Mouse (Mus musculus): ENCODE measurements around the gene Sun2.

The Sun2 gene

GRCm38 (mm10) chr15:79744742-79745141, 2.4 kb upstream of the Sun2 start:
- ChIA-PET POLR2A (interaction anchor here in 3 of 4 experiments (0.7 to 3.6 kb wide), 18 partner anchors 9 to 511 kb away, joined by 3 to 13 read pairs (median 4); partner anchors contain the start of genes Atf4 (in 1 of the 3), Cby1 (in 1 of the 3), Fam227a (in 1 of the 3) and Gtpbp1 (in 1 of the 3)), CTCF (interaction anchor here in 2 of 4 experiments (0.8 to 1.8 kb wide), 6 partner anchors 8 to 88 kb away, joined by 3 to 8 read pairs (median 4); no protein-coding TSS in a partner anchor)

- CTCF ChIA-PET: interaction anchor here in 3 of 4 experiments (0.6 to 1.8 kb wide), 5 partner anchors 9 to 1377 kb away, joined by 3 to 8 read pairs (median 5); no protein-coding TSS in a partner anchor
- POLR2A ChIA-PET: interaction anchor here in 3 of 4 experiments (0.6 to 3.6 kb wide), 8 partner anchors 10 to 511 kb away, joined by 3 to 13 read pairs (median 4); partner anchors contain the start of genes Gtpbp1 (in 2 of the 3) and Atf4 (in 1 of the 3)
These were observed 1.7 kb upstream of the Sun2 start for GRCm38 (mm10) chr15:79744001-79744400.

- ChIA-PET POLR2A (interaction anchor here in 2 of 4 experiments (1.4 kb wide), 2 partner anchors 32 to 334 kb away, joined by 3 read pairs; no protein-coding TSS in a partner anchor), CTCF (no interaction called here)
These were observed 329 bp upstream of the Sun2 start for GRCm38 (mm10) chr15:79742706-79743023.

GRCm38 (mm10) chr15:79741173-79741858, 1.0 kb downstream of the Sun2 start:
- POLR2A ChIA-PET: interaction anchor here in 3 of 4 experiments (0.6 to 1.6 kb wide), 14 partner anchors 8 to 515 kb away, joined by 3 to 5 read pairs (median 4); partner anchors contain the start of genes Gtpbp1 (in 2 of the 3) and Josd1 (in 1 of the 3)
- CTCF ChIA-PET: interaction anchor here in 1 of 4 experiments (0.9 kb wide), 1 partner anchor 78 kb away, joined by 3 read pairs; no protein-coding TSS in a partner anchor

GRCm38 (mm10) chr15:79740739-79741138, 1.6 kb downstream of the Sun2 start:
- POLR2A ChIA-PET: interaction anchor here in 3 of 4 experiments (0.6 to 1.6 kb wide), 7 partner anchors 8 to 210 kb away, joined by 3 to 5 read pairs (median 3); partner anchors contain the start of gene Gtpbp1 (in 3 of the 3)
- CTCF ChIA-PET: no interaction called here

GRCm38 (mm10) chr15:79734311-79734710, 8.0 kb downstream of the Sun2 start:
- CTCF ChIA-PET: interaction anchor here in 1 of 4 experiments (1.8 kb wide), 1 partner anchor 10 kb away, joined by 10 read pairs; no protein-coding TSS in a partner anchor

GRCm38 (mm10) chr15:79733640-79734039, 8.7 kb downstream of the Sun2 start:
- POLR2A ChIA-PET: interaction anchor here in 1 of 4 experiments (0.8 kb wide), 1 partner anchor 69 kb away, joined by 4 read pairs; no protein-coding TSS in a partner anchor
- CTCF ChIA-PET: no interaction called here

More at GRCm38 (mm10) chr15:79734311-79734710, 8.0 kb downstream of the Sun2 start:
- POLR2A ChIA-PET: interaction anchor here in 2 of 4 experiments (0.8 to 1.8 kb wide), 2 partner anchors 20 to 68 kb away, joined by 4 to 7 read pairs; no protein-coding TSS in a partner anchor

GRCm38 (mm10) chr15:79733192-79733591, 9.1 kb downstream of the Sun2 start:
- CTCF ChIA-PET: no interaction called here
- POLR2A ChIA-PET: interaction anchor here in 2 of 4 experiments (0.8 to 1.1 kb wide), 2 partner anchors 10 to 69 kb away, joined by 4 read pairs; no protein-coding TSS in a partner anchor

- ChIA-PET POLR2A (interaction anchor here in 2 of 4 experiments (0.6 to 2.1 kb wide), 5 partner anchors 17 to 93 kb away, joined by 3 to 5 read pairs (median 4); partner anchors contain the start of gene Gtpbp1 (in 1 of the 2)), CTCF (no interaction called here)
These were observed 10.8 kb downstream of the Sun2 start for GRCm38 (mm10) chr15:79731554-79731953.

GRCm38 (mm10) chr15:79728731-79729388, 13.5 kb downstream of the Sun2 start:
- ChIA-PET POLR2A (interaction anchor here in 3 of 4 experiments (0.6 to 2.2 kb wide), 11 partner anchors 11 to 526 kb away, joined by 3 to 6 read pairs (median 3); partner anchors contain the start of genes Atf4 (in 1 of the 3) and Gtpbp1 (in 1 of the 3)), CTCF (interaction anchor here in 2 of 4 experiments (1.2 kb wide), 2 partner anchors 15 to 79 kb away, joined by 3 to 4 read pairs; no protein-coding TSS in a partner anchor)

GRCm38 (mm10) chr15:79728311-79728710, 14.0 kb downstream of the Sun2 start:
- ChIA-PET POLR2A (interaction anchor here in 3 of 4 experiments (0.7 to 2.2 kb wide), 9 partner anchors 11 to 527 kb away, joined by 3 to 6 read pairs (median 3); partner anchors contain the start of gene Atf4 (in 1 of the 3)), CTCF (interaction anchor here in 2 of 4 experiments (1.2 kb wide), 2 partner anchors 14 to 80 kb away, joined by 3 to 4 read pairs; no protein-coding TSS in a partner anchor)

- ChIA-PET CTCF (interaction anchor here in 2 of 4 experiments (1.2 kb wide), 2 partner anchors 14 to 80 kb away, joined by 3 to 4 read pairs; no protein-coding TSS in a partner anchor), POLR2A (interaction anchor here in 3 of 4 experiments (0.6 to 2.2 kb wide), 9 partner anchors 10 to 527 kb away, joined by 3 to 6 read pairs (median 3); partner anchors contain the start of gene Atf4 (in 1 of the 3))
These were observed 14.5 kb downstream of the Sun2 start for GRCm38 (mm10) chr15:79727840-79728239.

- POLR2A ChIA-PET: interaction anchor here in 3 of 4 experiments (0.7 to 3.6 kb wide), 23 partner anchors 8 to 358 kb away, joined by 3 to 15 read pairs (median 4); partner anchors contain the start of genes Cbx7 (in 1 of the 3), Cby1 (in 1 of the 3), Fam227a (in 1 of the 3) and Gtpbp1 (in 1 of the 3)
- CTCF ChIA-PET: interaction anchor here in 2 of 4 experiments (0.6 to 2.1 kb wide), 4 partner anchors 10 to 100 kb away, joined by 3 to 10 read pairs (median 4); no protein-coding TSS in a partner anchor
These were observed 17.0 kb downstream of the Sun2 start for GRCm38 (mm10) chr15:79725190-79725789.

- CTCF ChIA-PET: interaction anchor here (0.6 to 2.1 kb wide), 24 partner anchors 10 to 502 kb away, joined by 3 to 10 read pairs (median 3); partner anchors contain the start of genes Cby1 (in 1 of the 4) and Fam227a (in 1 of the 4)
- POLR2A ChIA-PET: interaction anchor here in 3 of 4 experiments (0.6 to 3.6 kb wide), 17 partner anchors 9 to 532 kb away, joined by 3 to 15 read pairs (median 4); partner anchors contain the start of genes Gtpbp1 (in 2 of the 3) and Atf4 (in 1 of the 3)
These were observed 18.9 kb downstream of the Sun2 start for GRCm38 (mm10) chr15:79723439-79723838.

- POLR2A ChIA-PET: interaction anchor here in 2 of 4 experiments (1.0 to 1.7 kb wide), 4 partner anchors 12 to 30 kb away, joined by 3 to 7 read pairs (median 4); partner anchors contain the start of gene Gtpbp1 (in 2 of the 2)
These were observed 21.5 kb downstream of the Sun2 start for GRCm38 (mm10) chr15:79720796-79721195.

GRCm38 (mm10) chr15:79720267-79720666, 22.1 kb downstream of the Sun2 start:
- POLR2A ChIA-PET: interaction anchor here in 2 of 4 experiments (0.8 to 1.7 kb wide), 4 partner anchors 12 to 251 kb away, joined by 3 to 7 read pairs (median 4); partner anchors contain the start of genes Gtpbp1 (in 2 of the 2) and Cbx7 (in 1 of the 2)
- CTCF ChIA-PET: interaction anchor here in 1 of 4 experiments (0.9 kb wide), 1 partner anchor 15 kb away, joined by 3 read pairs; no protein-coding TSS in a partner anchor

More at GRCm38 (mm10) chr15:79720796-79721195, 21.5 kb downstream of the Sun2 start:
- CTCF ChIA-PET: interaction anchor here in 1 of 4 experiments (0.9 to 1.2 kb wide), 2 partner anchors 15 to 27 kb away, joined by 3 to 6 read pairs; no protein-coding TSS in a partner anchor

- CTCF ChIA-PET: interaction anchor here in 2 of 4 experiments (0.6 to 1.1 kb wide), 3 partner anchors 18 to 37 kb away, joined by 3 read pairs; no protein-coding TSS in a partner anchor
- POLR2A ChIA-PET: interaction anchor here in 3 of 4 experiments (0.5 to 2.0 kb wide), 12 partner anchors 9 to 359 kb away, joined by 3 to 8 read pairs (median 4); partner anchors contain the start of genes Cby1 (in 1 of the 3), Fam227a (in 1 of the 3) and Gtpbp1 (in 1 of the 3)
These were observed 25.6 kb downstream of the Sun2 start for GRCm38 (mm10) chr15:79716710-79717109.

Data from embryonic stem cell, embryonic (primary cell).